Mouse (Mus musculus): Measurements from ENCODE around the gene Exosc1. TPM values are rescaled to one million over a fixed set of nuclear protein-coding genes. Genes with fewer than 3 reads are reported as not detected.

Exosc1 gene
- polyA plus RNA-seq, 1 experiment: 19.0 TPM

DNA sequence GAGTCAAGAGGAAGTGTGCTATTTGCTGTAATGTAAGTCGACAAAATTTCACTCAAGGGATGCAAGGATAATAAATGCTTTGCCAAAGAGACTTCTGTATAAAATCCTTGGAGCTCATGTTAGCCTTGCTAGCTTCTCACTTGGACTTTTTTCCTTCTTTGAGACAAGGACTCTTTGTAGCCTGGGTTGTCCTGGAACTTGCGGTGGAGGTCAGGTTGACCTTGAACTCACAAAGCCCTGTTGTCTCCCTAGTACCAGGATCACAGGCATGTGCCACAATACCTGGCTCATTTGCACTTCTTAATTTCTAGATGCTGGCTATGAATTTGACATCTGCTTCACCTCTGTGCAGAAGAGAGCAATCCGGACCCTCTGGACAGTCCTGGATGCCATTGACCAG, 17.9 kb downstream of the Exosc1 start:
- Histone ChIP-seq H3K27ac (ENCODE audit: insufficient read depth, low read depth, low read length) (peak overlapping the region; percentile 9; the same call in 1 of the 2 replicates), H3K4me1 (ENCODE audit: control insufficient read depth, insufficient read depth, low read length) (peaks cover 25% of the 10 kb centered on the region), H3K4me3 (ENCODE audit: insufficient read depth, low read length) (no peak overlapping the region)
- TF ChIP-seq CTCF (IDR thresholded peaks at IDR 0.05; ENCODE audit: low read depth, low read length) (no peak), POLR2A (IDR thresholded peaks at IDR 0.05; ENCODE audit: borderline replicate concordance, low read depth, low read length) (no peak)

- Histone ChIP-seq H3K4me1 (ENCODE audit: control insufficient read depth, insufficient read depth, low read length) (peaks cover 25% of the 10 kb centered on the region), H3K27ac (ENCODE audit: insufficient read depth, low read depth, low read length) (peak overlapping the region; percentile 75), H3K4me3 (ENCODE audit: insufficient read depth, low read length) (peak overlapping the region; percentile 87; the same call in 1 of the 2 replicates)
Observed at GRCm38 (mm10) chr19:41914592-41914882, 18.7 kb downstream of the Exosc1 start.

GRCm38 (mm10) chr19:41913774-41914591, 19.2 kb downstream of the Exosc1 start:
- Histone ChIP-seq H3K27ac (ENCODE audit: insufficient read depth, low read depth, low read length) (peak overlapping the region; percentile 75), H3K4me1 (ENCODE audit: control insufficient read depth, insufficient read depth, low read length) (peaks cover 25% of the 10 kb centered on the region), H3K4me3 (ENCODE audit: insufficient read depth, low read length) (peak overlapping the region; percentile 87)
- TF ChIP-seq CTCF (IDR thresholded peaks at IDR 0.05; ENCODE audit: low read depth, low read length) (no peak), POLR2A (IDR thresholded peaks at IDR 0.05; ENCODE audit: borderline replicate concordance, low read depth, low read length) (no peak)

- Histone ChIP-seq H3K4me3 (ENCODE audit: insufficient read depth, low read length) (peak overlapping the region; percentile 87), H3K4me1 (ENCODE audit: control insufficient read depth, insufficient read depth, low read length) (peaks cover 33% of the 10 kb centered on the region), H3K27ac (ENCODE audit: insufficient read depth, low read depth, low read length) (peak overlapping the region; percentile 75)
- TF ChIP-seq CTCF (IDR thresholded peaks at IDR 0.05; ENCODE audit: low read depth, low read length) (no peak), POLR2A (IDR thresholded peaks at IDR 0.05; ENCODE audit: borderline replicate concordance, low read depth, low read length) (no peak)
Observed at GRCm38 (mm10) chr19:41912121-41913080, 20.8 kb downstream of the Exosc1 start.

- Histone ChIP-seq H3K4me3 (ENCODE audit: insufficient read depth, low read length) (peak within 1 kb of the TSS; percentile 87), H3K4me1 (ENCODE audit: control insufficient read depth, insufficient read depth, low read length) (peaks cover 35% of the 10 kb centered on the region), H3K27ac (ENCODE audit: insufficient read depth, low read depth, low read length) (peak within 1 kb of the TSS; percentile 75)
- TF ChIP-seq CTCF (IDR thresholded peaks at IDR 0.05; ENCODE audit: low read depth, low read length): no peak
- TF ChIP-seq POLR2A (IDR thresholded peaks at IDR 0.05; ENCODE audit: borderline replicate concordance, low read depth, low read length): no peak
Observed at GRCm38 (mm10) chr19:41911178-41912073, 21.8 kb downstream of the Exosc1 start, which contains the start of gene Pgam1. TSS of gene Pgam1 (plus strand) at chr19:41911923.

DNA sequence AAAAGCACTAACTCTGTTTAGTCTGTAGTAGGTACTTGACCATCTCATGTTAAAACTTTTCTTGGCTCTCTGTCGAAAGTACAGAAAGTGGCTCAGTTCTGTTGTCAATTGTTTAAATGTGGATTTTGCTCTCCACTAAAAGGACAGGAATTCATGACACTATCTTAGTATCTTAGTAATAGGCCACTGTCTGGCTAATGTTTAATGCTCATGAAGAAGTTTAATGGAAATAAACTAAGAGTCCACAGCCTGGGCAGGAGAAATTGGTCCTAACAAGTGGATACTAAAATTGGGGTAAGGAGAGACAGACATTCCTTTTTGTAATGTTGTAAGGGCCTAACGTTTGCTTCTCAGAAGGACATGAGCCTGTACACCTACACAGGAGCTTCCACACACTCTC, 22.8 kb downstream of the Exosc1 start:
- peak overlapping the region; percentile 16; the same call in 1 of the 2 replicates for H3K27ac ChIP-seq (ENCODE audit: insufficient read depth, low read depth, low read length)
- TF ChIP-seq CTCF (IDR thresholded peaks at IDR 0.05; ENCODE audit: low read depth, low read length) (no peak), POLR2A (IDR thresholded peaks at IDR 0.05; ENCODE audit: borderline replicate concordance, low read depth, low read length) (no peak)
- no peak overlapping the region for H3K4me3 ChIP-seq (ENCODE audit: insufficient read depth, low read length)
- peaks cover 32% of the 10 kb centered on the region for H3K4me1 ChIP-seq (ENCODE audit: control insufficient read depth, insufficient read depth, low read length)

- H3K4me1 ChIP-seq (ENCODE audit: control insufficient read depth, insufficient read depth, low read length): peaks cover 25% of the 10 kb centered on the region
- H3K4me3 ChIP-seq (ENCODE audit: insufficient read depth, low read length): no peak overlapping the region
- no peak overlapping the region for H3K27ac ChIP-seq (ENCODE audit: insufficient read depth, low read depth, low read length)
- no peak for TF ChIP-seq POLR2A (IDR thresholded peaks at IDR 0.05; ENCODE audit: borderline replicate concordance, low read depth, low read length)
- no peak for TF ChIP-seq CTCF (IDR thresholded peaks at IDR 0.05; ENCODE audit: low read depth, low read length)
Observed at GRCm38 (mm10) chr19:41908736-41909135, 24.5 kb downstream of the Exosc1 start.

DNA sequence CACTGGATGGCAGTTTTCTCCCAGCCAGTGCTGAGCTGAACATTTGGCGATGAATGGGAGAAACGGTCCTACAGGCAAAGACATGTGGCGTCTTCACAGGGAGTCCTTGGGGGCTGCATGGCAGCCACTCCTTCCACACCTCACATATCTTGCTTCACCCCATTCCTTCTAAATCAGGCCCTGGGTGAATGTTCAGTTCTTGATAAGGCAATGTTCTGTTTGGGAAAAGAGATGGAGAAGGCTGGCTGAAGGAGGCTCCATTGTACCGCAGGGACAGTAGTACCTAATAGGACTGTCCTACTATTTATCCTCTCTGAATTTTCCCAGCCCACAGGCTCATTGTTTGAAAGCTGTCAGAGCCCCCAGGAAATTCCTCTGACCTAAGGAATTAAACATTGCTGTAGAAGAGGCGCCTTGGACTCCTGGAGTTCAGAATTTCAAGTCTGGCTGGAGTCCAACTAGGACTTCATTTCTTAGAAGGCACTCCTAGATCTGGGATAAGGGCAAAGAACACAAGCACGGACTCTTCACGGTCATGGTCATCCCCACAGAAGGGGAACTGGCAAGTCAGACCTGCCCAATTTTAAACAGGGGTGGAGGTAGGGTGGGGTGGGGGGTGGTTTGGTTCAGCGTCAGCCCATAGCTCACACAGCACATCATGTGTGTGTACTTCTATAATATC, 26.0 kb downstream of the Exosc1 start:
- TF ChIP-seq CTCF (IDR thresholded peaks at IDR 0.05; ENCODE audit: low read depth, low read length): no peak
- TF ChIP-seq POLR2A (IDR thresholded peaks at IDR 0.05; ENCODE audit: borderline replicate concordance, low read depth, low read length): no peak
- Histone ChIP-seq H3K4me1 (ENCODE audit: control insufficient read depth, insufficient read depth, low read length) (peaks cover 25% of the 10 kb centered on the region), H3K4me3 (ENCODE audit: insufficient read depth, low read length) (no peak overlapping the region), H3K27ac (ENCODE audit: insufficient read depth, low read depth, low read length) (no peak overlapping the region)
